Mouse (Mus musculus): ENCODE results near the gene Bglap2.
"Not testable (repeated sequence)": the region's sequence is repeated elsewhere in the genome, so short reads cannot be mapped to it uniquely, and the experiment has no call there.

Gene Bglap2

GRCm38 (mm10) chr3:88378599-88378998, at the start of gene Bglap2:
TSS of gene Bglap2 (minus strand) at chr3:88378699.
- DNase-seq (ENCODE audit: low spot score): not testable (repeated sequence)

- DNase-seq (ENCODE audit: low spot score): peak; percentile 47
These were observed 48.9 kb upstream of the Bglap2 start for GRCm38 (mm10) chr3:88427342-88427905.

GRCm38 (mm10) chr3:88425708-88426420, 47.4 kb upstream of the Bglap2 start:
- DNase-seq (ENCODE audit: low spot score): no peak

- no peak for DNase-seq (ENCODE audit: low spot score)
These were observed 46.8 kb upstream of the Bglap2 start for GRCm38 (mm10) chr3:88425330-88425689.

GRCm38 (mm10) chr3:88424605-88425329, 46.3 kb upstream of the Bglap2 start, which contains the start of gene Slc25a44:
TSS of gene Slc25a44 (minus strand) at chr3:88425139.
- DNase-seq (ENCODE audit: low spot score): peak; percentile 99

- peak; percentile 96 for DNase-seq (ENCODE audit: low spot score)
These were observed 43.7 kb upstream of the Bglap2 start for GRCm38 (mm10) chr3:88422020-88422720.

- no peak for DNase-seq (ENCODE audit: low spot score)
These were observed 42.3 kb upstream of the Bglap2 start for GRCm38 (mm10) chr3:88420771-88421170.

- peak; percentile 89 for DNase-seq (ENCODE audit: low spot score)
These were observed 39.5 kb upstream of the Bglap2 start for GRCm38 (mm10) chr3:88418016-88418415.

GRCm38 (mm10) chr3:88415668-88416067, 37.2 kb upstream of the Bglap2 start:
- DNase-seq (ENCODE audit: low spot score): no peak

- DNase-seq (ENCODE audit: low spot score): no peak
These were observed 34.1 kb upstream of the Bglap2 start for GRCm38 (mm10) chr3:88412636-88413035.

- no peak for DNase-seq (ENCODE audit: low spot score)
These were observed 33.2 kb upstream of the Bglap2 start for GRCm38 (mm10) chr3:88411681-88412080.

- DNase-seq (ENCODE audit: low spot score): no peak
These were observed 32.1 kb upstream of the Bglap2 start for GRCm38 (mm10) chr3:88410645-88411031.

- peak; percentile 90 for DNase-seq (ENCODE audit: low spot score)
These were observed 31.5 kb upstream of the Bglap2 start, which contains the start of gene Pmf1 for GRCm38 (mm10) chr3:88409741-88410644. TSS of gene Pmf1 (minus strand) at chr3:88410331.

GRCm38 (mm10) chr3:88408953-88409352, 30.5 kb upstream of the Bglap2 start:
- DNase-seq (ENCODE audit: low spot score): peak; percentile 60

- DNase-seq (ENCODE audit: low spot score): peak; percentile 8
These were observed 29.0 kb upstream of the Bglap2 start for GRCm38 (mm10) chr3:88407529-88407928.

- DNase-seq (ENCODE audit: low spot score): peak; percentile 92
These were observed 28.6 kb upstream of the Bglap2 start for GRCm38 (mm10) chr3:88407090-88407489.

GRCm38 (mm10) chr3:88403522-88404230, 25.2 kb upstream of the Bglap2 start:
- DNase-seq (ENCODE audit: low spot score): no peak

GRCm38 (mm10) chr3:88398666-88399065, 20.2 kb upstream of the Bglap2 start:
- DNase-seq (ENCODE audit: low spot score): no peak

- DNase-seq (ENCODE audit: low spot score): no peak
These were observed 17.2 kb upstream of the Bglap2 start for GRCm38 (mm10) chr3:88395742-88396141.

- no peak for DNase-seq (ENCODE audit: low spot score)
These were observed 16.8 kb upstream of the Bglap2 start for GRCm38 (mm10) chr3:88395288-88395687.

All from adipocyte (in vitro differentiated cells).